Mouse (Mus musculus): ENCODE data around the gene Zbtb16.

DNA sequence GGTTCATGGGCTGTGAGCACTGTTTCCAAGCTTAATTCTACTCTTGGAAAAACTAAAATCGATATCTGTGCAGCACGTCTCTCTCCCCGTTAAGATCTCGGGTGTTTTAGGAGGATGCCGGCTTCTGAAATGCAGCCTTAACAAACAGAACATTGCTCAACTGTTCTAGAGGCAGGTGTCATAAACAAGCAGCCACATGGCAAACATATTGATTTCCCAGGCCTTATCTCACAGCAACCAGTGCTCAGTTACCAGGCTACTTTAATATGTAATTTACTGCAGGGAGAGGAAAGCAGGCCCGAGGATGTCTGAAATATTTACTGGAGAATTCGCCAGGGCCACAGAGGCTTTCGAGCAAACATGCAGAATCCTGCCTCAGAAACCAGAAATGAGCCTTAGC is 35.4 kb downstream of the Zbtb16 start:
- TF ChIP-seq POLR2A (IDR thresholded peaks at IDR 0.05; ENCODE audit: insufficient read depth, low read depth, low read length) = no peak
- TF ChIP-seq CTCF (IDR thresholded peaks at IDR 0.05; ENCODE audit: insufficient read depth, low read depth, low read length) = no peak

Data from olfactory bulb, adult 2 months (tissue).